Mouse (Mus musculus) ovary, adult 18-20 months (tissue): ENCODE data around the gene Rin3.
A peak's percentile ranks its signal among the peaks of the same experiment; 100 is the strongest.

ENCODE experiments used
- DNase-seq: peaks from one replicate; pipeline ENCODE4 v3.0.0; 2022; ENCODE audit warnings: low spot score, mixed read lengths

Rin3 gene

GRCm38 (mm10) chr12:102422065-102422464 is 139.2 kb downstream of the Rin3 start:
- DNase-seq = no peak

GRCm38 (mm10) chr12:102422623-102423320 is 139.9 kb downstream of the Rin3 start:
- DNase-seq = no peak

- no peak for DNase-seq
These were observed 140.8 kb downstream of the Rin3 start for GRCm38 (mm10) chr12:102423625-102424024.

GRCm38 (mm10) chr12:102424456-102424855 is 141.6 kb downstream of the Rin3 start:
- no peak for DNase-seq

GRCm38 (mm10) chr12:102425048-102425578 is 142.3 kb downstream of the Rin3 start:
- DNase-seq = no peak

GRCm38 (mm10) chr12:102426285-102426684 is 143.4 kb downstream of the Rin3 start:
- no peak for DNase-seq

- DNase-seq = no peak
These were observed 146.8 kb downstream of the Rin3 start for GRCm38 (mm10) chr12:102429656-102430055.

- no peak for DNase-seq
These were observed 147.4 kb downstream of the Rin3 start for GRCm38 (mm10) chr12:102430228-102430627.

GRCm38 (mm10) chr12:102432238-102432637 is 149.4 kb downstream of the Rin3 start:
- DNase-seq = no peak

- no peak for DNase-seq
These were observed 151.3 kb downstream of the Rin3 start for GRCm38 (mm10) chr12:102434107-102434506.

GRCm38 (mm10) chr12:102436939-102437526 is 154.2 kb downstream of the Rin3 start:
- no peak for DNase-seq

- no peak for DNase-seq
These were observed 155.1 kb downstream of the Rin3 start for GRCm38 (mm10) chr12:102437952-102438351.

GRCm38 (mm10) chr12:102438983-102439631 is 156.3 kb downstream of the Rin3 start:
- no peak for DNase-seq

- DNase-seq = peak; percentile 95
These were observed 156.8 kb downstream of the Rin3 start, which contains the start of gene Lgmn for GRCm38 (mm10) chr12:102439632-102440023. Lgmn (minus strand) TSS chr12:102439813.
